Mouse (Mus musculus) forebrain, embryonic 16.5 days (tissue): Measurements from ENCODE around the gene Csnk2a1. TPM values are rescaled to one million over a fixed set of nuclear protein-coding genes. Genes with fewer than 3 reads are reported as not detected.

ENCODE experiments used
- ATAC-seq: fragments of 200-750 bp; cut with Nextera tagmentation; 2 replicates; pipeline ENCODE4 v1.8.0; 2017; ENCODE audit warnings: mild to moderate bottlenecking, moderate library complexity
- H3K27ac ChIP-seq: fragments of 300-500 bp; sonication (generic); 2 replicates; pipeline ENCODE4 v1.5.1; 2014; ENCODE audit warnings: low read length, control low read depth
- H3K27me3 ChIP-seq: fragments of 300-500 bp; sonication (generic); replicated peaks from 2 replicates; pipeline ENCODE4 v1.6.1; 2014; ENCODE audit warnings: low read length; ENCODE audit not compliant: control insufficient read depth, insufficient read depth
- H3K36me3 ChIP-seq: fragments of 300-500 bp; sonication (generic); 2 replicates; pipeline ENCODE4 v1.6.1; 2014; ENCODE audit not compliant: control insufficient read depth, insufficient read depth
- H3K4me1 ChIP-seq: fragments of 300-500 bp; sonication (generic); replicated peaks from 2 replicates; pipeline ENCODE4 v1.6.1; 2014; ENCODE audit warnings: low read length; ENCODE audit not compliant: control insufficient read depth, insufficient read depth
- H3K4me2 ChIP-seq: fragments of 300-500 bp; sonication (generic); 2 replicates; pipeline ENCODE4 v1.6.1; 2014; ENCODE audit warnings: mild to moderate bottlenecking, low read length, control low read depth
- H3K4me3 ChIP-seq: fragments of 300-500 bp; sonication (generic); replicated peaks from 2 replicates; pipeline ENCODE4 v1.5.1; 2014; ENCODE audit warnings: mild to moderate bottlenecking, low read length, control low read depth
- H3K9ac ChIP-seq: fragments of 300-500 bp; sonication (generic); replicated peaks from 2 replicates; pipeline ENCODE4 v1.6.1; 2014; ENCODE audit warnings: low read depth, low read length, control low read depth
- H3K9me3 ChIP-seq: fragments of 300-500 bp; sonication (generic); 2 replicates; pipeline ENCODE4 v1.6.1; 2016; ENCODE audit warnings: low read length; ENCODE audit not compliant: control insufficient read depth
- WGBS: fragments of 180-500 bp; shearing (Covaris S2); extraction: QIAGEN DNeasy Blood & Tissue Kit; methylation state at CpG from one replicate; pipeline ENCODE4 v1.1.7; 2014; 5-methylcytosine and 5-hydroxymethylcytosine counted together
- polyA plus RNA-seq: library from polyadenylated mRNA; unstranded; fragments of >200 nt; fragmentation: Nextera tagmentation; extraction: Ambion mirVana; gene quantifications from 2 replicates; pipeline ENCODE4 v1.2.1, GENCODE M21; 2015

Gene Csnk2a1
- polyA plus RNA-seq, 1 experiment from 2014 or later: 137 TPM

- no peak overlapping the region for H3K4me2 ChIP-seq
- no peak overlapping the region for H3K9ac ChIP-seq
- H3K9me3 ChIP-seq: no peaks in the 10 kb centered on the region
- no peak overlapping the region for H3K4me3 ChIP-seq
- no peaks in the 10 kb centered on the region for H3K36me3 ChIP-seq
- peaks cover 16% of the 10 kb centered on the region for H3K4me1 ChIP-seq
- 65% methylated on average over 8 of the region's 8 CpGs for WGBS
- H3K27ac ChIP-seq: no peak overlapping the region
- H3K27me3 ChIP-seq: no peaks in the 10 kb centered on the region
- ATAC-seq: no peak
These were observed 2.9 kb upstream of the Csnk2a1 start for GRCm38 (mm10) chr2:152223521-152224300.

- no peak overlapping the region for H3K27ac ChIP-seq
- ATAC-seq: no peak
- H3K36me3 ChIP-seq: no peaks in the 10 kb centered on the region
- H3K4me3 ChIP-seq: no peak overlapping the region
- H3K9me3 ChIP-seq: no peaks in the 10 kb centered on the region
- no peak overlapping the region for H3K4me2 ChIP-seq
- H3K27me3 ChIP-seq: no peaks in the 10 kb centered on the region
- WGBS: 79% methylated on average over 7 of the region's 7 CpGs
- no peak overlapping the region for H3K9ac ChIP-seq
- H3K4me1 ChIP-seq: peaks cover 17% of the 10 kb centered on the region
These were observed 1.1 kb upstream of the Csnk2a1 start for GRCm38 (mm10) chr2:152225536-152225935.

- Histone ChIP-seq H3K9me3 (no peaks in the 10 kb centered on the region), H3K4me3 (peak overlapping the region; percentile 70), H3K9ac (peak overlapping the region; percentile 95), H3K36me3 (no peaks in the 10 kb centered on the region), H3K4me1 (peaks cover 17% of the 10 kb centered on the region), H3K27ac (peak overlapping the region; percentile 95), H3K27me3 (no peaks in the 10 kb centered on the region), H3K4me2 (peak overlapping the region; percentile 53)
- WGBS: under 1% methylated on average over 38 of the region's 38 CpGs
- ATAC-seq: peak; percentile 81
These were observed 427 bp downstream of the Csnk2a1 start for GRCm38 (mm10) chr2:152227051-152227481.

- ATAC-seq: no peak
- Histone ChIP-seq H3K36me3 (no peaks in the 10 kb centered on the region), H3K27me3 (no peaks in the 10 kb centered on the region), H3K4me1 (peaks cover 17% of the 10 kb centered on the region), H3K27ac (no peak overlapping the region), H3K9me3 (no peaks in the 10 kb centered on the region), H3K4me3 (no peak overlapping the region), H3K4me2 (no peak overlapping the region), H3K9ac (no peak overlapping the region)
These were observed 3.4 kb downstream of the Csnk2a1 start for GRCm38 (mm10) chr2:152230046-152230445.

GRCm38 (mm10) chr2:152237926-152238325, 11.3 kb downstream of the Csnk2a1 start:
- H3K9me3 ChIP-seq: no peaks in the 10 kb centered on the region
- no peak overlapping the region for H3K9ac ChIP-seq
- H3K4me2 ChIP-seq: no peak overlapping the region
- no peak for ATAC-seq
- no peak overlapping the region for H3K4me3 ChIP-seq
- 84% methylated on average over 1 of the region's 1 CpGs for WGBS
- H3K27ac ChIP-seq: no peak overlapping the region
- H3K36me3 ChIP-seq: peaks cover 13% of the 10 kb centered on the region
- H3K4me1 ChIP-seq: no peaks in the 10 kb centered on the region
- no peaks in the 10 kb centered on the region for H3K27me3 ChIP-seq

GRCm38 (mm10) chr2:152240580-152240979, 13.9 kb downstream of the Csnk2a1 start:
- 65% methylated on average over 2 of the region's 2 CpGs for WGBS
- Histone ChIP-seq H3K27ac (no peak overlapping the region), H3K4me1 (no peaks in the 10 kb centered on the region), H3K4me2 (no peak overlapping the region), H3K9ac (no peak overlapping the region), H3K36me3 (peaks cover 13% of the 10 kb centered on the region), H3K4me3 (no peak overlapping the region), H3K27me3 (no peaks in the 10 kb centered on the region), H3K9me3 (no peaks in the 10 kb centered on the region)
- no peak for ATAC-seq

GRCm38 (mm10) chr2:152247213-152247612, 20.6 kb downstream of the Csnk2a1 start:
- H3K4me2 ChIP-seq: no peak overlapping the region
- H3K9me3 ChIP-seq: no peaks in the 10 kb centered on the region
- H3K4me1 ChIP-seq: no peaks in the 10 kb centered on the region
- WGBS: 85% methylated on average over 1 of the region's 1 CpGs
- peaks cover 11% of the 10 kb centered on the region for H3K36me3 ChIP-seq
- H3K4me3 ChIP-seq: no peak overlapping the region
- H3K27ac ChIP-seq: no peak overlapping the region
- ATAC-seq: no peak
- no peaks in the 10 kb centered on the region for H3K27me3 ChIP-seq
- H3K9ac ChIP-seq: no peak overlapping the region

- H3K9me3 ChIP-seq: no peaks in the 10 kb centered on the region
- no peaks in the 10 kb centered on the region for H3K4me1 ChIP-seq
- H3K4me2 ChIP-seq: no peak overlapping the region
- H3K9ac ChIP-seq: no peak overlapping the region
- H3K36me3 ChIP-seq: peaks cover 30% of the 10 kb centered on the region
- H3K4me3 ChIP-seq: no peak overlapping the region
- H3K27me3 ChIP-seq: no peaks in the 10 kb centered on the region
- ATAC-seq: no peak
- no peak overlapping the region for H3K27ac ChIP-seq
- 72% methylated on average over 2 of the region's 4 CpGs for WGBS
These were observed 23.9 kb downstream of the Csnk2a1 start for GRCm38 (mm10) chr2:152250511-152250910.

- H3K9me3 ChIP-seq: no peaks in the 10 kb centered on the region
These were observed 33.1 kb downstream of the Csnk2a1 start for GRCm38 (mm10) chr2:152259739-152260138.

More at GRCm38 (mm10) chr2:152259739-152260138, 33.1 kb downstream of the Csnk2a1 start:
- Histone ChIP-seq H3K4me3 (no peak overlapping the region), H3K27me3 (no peaks in the 10 kb centered on the region), H3K36me3 (peaks cover 36% of the 10 kb centered on the region), H3K27ac (no peak overlapping the region), H3K9ac (no peak overlapping the region), H3K4me2 (no peak overlapping the region), H3K4me1 (no peaks in the 10 kb centered on the region)
- ATAC-seq: no peak
- WGBS: 100% methylated on average over 1 of the region's 1 CpGs
